Mouse (Mus musculus) MEL (cell line): ENCODE data around the gene Klf9. TPM values are rescaled to one million over a fixed set of nuclear protein-coding genes. Genes with fewer than 3 reads are reported as not detected.

Experiments used
- DNase-seq: peaks from one replicate; pipeline ENCODE4 v3.0.0; 2011; ENCODE audit warnings: low read depth, low spot score
- H3K27ac ChIP-seq: 2 replicates; pipeline ENCODE4 v1.5.1; 2012; ENCODE audit warnings: low read depth, mild to moderate bottlenecking, control low read depth, low read length, moderate library complexity; ENCODE audit not compliant: control insufficient read depth
- H3K27me3 ChIP-seq, 2 experiments: fragments of 150-350 bp in 1 of 2; sonication (generic) in 1 of 2; 2 replicates each; pipeline ENCODE4 v1.6.1; 2012; ENCODE audit warnings: low read length in 2 of 2, mild to moderate bottlenecking in 2 of 2, improper control_type of control experiment in 1 of 2, moderate library complexity in 1 of 2; ENCODE audit not compliant: insufficient read depth in 2 of 2, control insufficient read depth in 1 of 2
- H3K36me3 ChIP-seq, 2 experiments: 2 replicates each; pipeline ENCODE4 v1.6.1; 2012 to 2014; ENCODE audit warnings: low read length in 2 of 2, improper control_type of control experiment in 1 of 2, inconsistent platforms in 1 of 2, mild to moderate bottlenecking in 1 of 2; ENCODE audit not compliant: insufficient read depth in 2 of 2, control insufficient read depth in 1 of 2
- H3K4me1 ChIP-seq, 2 experiments: fragments of 150-350 bp in 1 of 2; sonication (generic) in 1 of 2; 2 replicates each; pipeline ENCODE4 v1.6.1; 2012; ENCODE audit warnings: low read length in 2 of 2, improper control_type of control experiment in 1 of 2, mild to moderate bottlenecking in 1 of 2; ENCODE audit not compliant: insufficient read depth in 2 of 2, control insufficient read depth in 1 of 2
- H3K4me3 ChIP-seq, 2 experiments: fragments of 150-350 bp in 1 of 2; sonication (generic) in 1 of 2; 2 replicates each; pipeline ENCODE4 v1.5.1; 2012; ENCODE audit warnings: low read depth in 2 of 2, low read length in 2 of 2, mild to moderate bottlenecking in 2 of 2, moderate library complexity in 2 of 2, control low read depth in 1 of 2, improper control_type of control experiment in 1 of 2; ENCODE audit not compliant: control insufficient read depth in 1 of 2, insufficient read depth in 1 of 2
- H3K79me2 ChIP-seq: 2 replicates; pipeline ENCODE4 v1.6.1; 2012; ENCODE audit warnings: mild to moderate bottlenecking, low read length, moderate library complexity; ENCODE audit not compliant: control insufficient read depth, poor library complexity, insufficient read depth
- H3K9ac ChIP-seq: 2 replicates; pipeline ENCODE4 v1.6.1; 2012; ENCODE audit warnings: low read depth, mild to moderate bottlenecking, control low read depth, low read length, moderate library complexity; ENCODE audit not compliant: control insufficient read depth, poor library complexity, severe bottlenecking
- H3K9me3 ChIP-seq: fragments of 150-350 bp; sonication (generic); replicated peaks from 2 replicates; pipeline ENCODE4 v1.6.1; 2012; ENCODE audit warnings: mild to moderate bottlenecking, low read length, improper control_type of control experiment, moderate library complexity; ENCODE audit not compliant: insufficient read depth
- BHLHE40 ChIP-seq: IDR thresholded peaks from 2 replicates; pipeline ENCODE4 v1.6.1; 2012; ENCODE audit warnings: low read depth, mild to moderate bottlenecking, inconsistent platforms, low read length, improper control_type of control experiment, borderline replicate concordance
- CHD2 ChIP-seq: IDR thresholded peaks from 2 replicates; pipeline ENCODE4 v1.6.1; 2011; ENCODE audit warnings: low read length, improper control_type of control experiment
- CTCF ChIP-seq, 3 experiments: IDR thresholded peaks in 2 of 3; conservative IDR thresholded peaks in 1 of 3; 2 replicates each; pipeline ENCODE4 v1.5.1; 2011 to 2012; ENCODE audit warnings: low read length in 3 of 3, low read depth in 2 of 3, mild to moderate bottlenecking in 2 of 3, improper control_type of control experiment in 1 of 3, inconsistent platforms in 1 of 3, mixed read lengths in 1 of 3, moderate library complexity in 1 of 3; ENCODE audit not compliant: control insufficient read depth in 1 of 3, insufficient read depth in 1 of 3, poor library complexity in 1 of 3, severe bottlenecking in 1 of 3
- E2F4 ChIP-seq: IDR thresholded peaks from 2 replicates; pipeline ENCODE4 v1.6.1; 2011; ENCODE audit warnings: low read depth, low read length, improper control_type of control experiment, borderline replicate concordance
- GATA1 ChIP-seq: IDR thresholded peaks from 2 replicates; pipeline ENCODE4 v1.6.1; 2011; ENCODE audit warnings: low read depth, low read length, improper control_type of control experiment
- HCFC1 ChIP-seq: IDR thresholded peaks from 2 replicates; pipeline ENCODE4 v1.6.1; 2012; ENCODE audit warnings: low read depth, mild to moderate bottlenecking, inconsistent platforms, low read length, improper control_type of control experiment, moderate library complexity
- KAT2A ChIP-seq: conservative IDR thresholded peaks from 2 replicates; pipeline ENCODE4 v1.6.1; 2012; ENCODE audit warnings: low read depth, low read length, improper control_type of control experiment, inconsistent platforms
- MAZ ChIP-seq: IDR thresholded peaks from 2 replicates; pipeline ENCODE4 v1.6.1; 2012; ENCODE audit warnings: low read depth, mild to moderate bottlenecking, inconsistent platforms, low read length, improper control_type of control experiment
- MYB ChIP-seq: IDR thresholded peaks from 2 replicates; pipeline ENCODE4 v1.6.1; 2011; ENCODE audit warnings: mild to moderate bottlenecking, low read depth, low read length, improper control_type of control experiment
- NELFE ChIP-seq: IDR thresholded peaks from 2 replicates; pipeline ENCODE4 v1.6.1; 2011; ENCODE audit warnings: low read depth, low read length, improper control_type of control experiment
- POLR2A ChIP-seq, 2 experiments: IDR thresholded peaks; 2 replicates each; pipeline ENCODE4 v1.6.1; 2011 to 2012; ENCODE audit warnings: low read length in 2 of 2, mild to moderate bottlenecking in 2 of 2, control low read depth in 1 of 2, improper control_type of control experiment in 1 of 2, low read depth in 1 of 2, moderate library complexity in 1 of 2; ENCODE audit not compliant: control insufficient read depth in 1 of 2, insufficient read depth in 1 of 2, poor library complexity in 1 of 2
- POLR2AphosphoS2 ChIP-seq: IDR thresholded peaks from 2 replicates; pipeline ENCODE4 v1.6.1; 2011; ENCODE audit warnings: low read length, improper control_type of control experiment
- RAD21 ChIP-seq: IDR thresholded peaks from 2 replicates; pipeline ENCODE4 v1.6.1; 2011; ENCODE audit warnings: mild to moderate bottlenecking, low read depth, low read length, improper control_type of control experiment
- SMC3 ChIP-seq: IDR thresholded peaks from 2 replicates; pipeline ENCODE4 v1.6.1; 2011; ENCODE audit warnings: low read depth, low read length, improper control_type of control experiment
- TAL1 ChIP-seq: IDR thresholded peaks from 2 replicates; pipeline ENCODE4 v1.6.1; 2012; ENCODE audit warnings: mild to moderate bottlenecking, inconsistent platforms, low read length, moderate library complexity, mixed read lengths
- TCF12 ChIP-seq: IDR thresholded peaks from 2 replicates; pipeline ENCODE4 v1.6.1; 2014; ENCODE audit warnings: low read depth, mild to moderate bottlenecking, inconsistent platforms, low read length, improper control_type of control experiment, moderate library complexity
- USF2 ChIP-seq, 2 experiments: IDR thresholded peaks; 2 replicates each; pipeline ENCODE4 v1.6.1; 2011 to 2012; ENCODE audit warnings: improper control_type of control experiment in 2 of 2, low read length in 2 of 2, borderline replicate concordance in 1 of 2, inconsistent platforms in 1 of 2, low read depth in 1 of 2, mild to moderate bottlenecking in 1 of 2; ENCODE audit not compliant: insufficient read depth in 1 of 2
- ZC3H11A ChIP-seq: IDR thresholded peaks from 2 replicates; pipeline ENCODE4 v1.6.1; 2012; ENCODE audit warnings: low read depth, mild to moderate bottlenecking, inconsistent platforms, low read length, improper control_type of control experiment
- ZNF384 ChIP-seq: IDR thresholded peaks from 2 replicates; pipeline ENCODE4 v1.6.1; 2012; ENCODE audit warnings: low read depth, mild to moderate bottlenecking, inconsistent platforms, low read length, improper control_type of control experiment
- polyA plus RNA-seq, 2 experiments: library from polyadenylated mRNA; stranded (reverse) in 1 of 2; unstranded in 1 of 2; fragments of >175 nt in 1 of 2; fragments of >200 nt in 1 of 2; gene quantifications; 2 replicates each; pipeline versions ENCODE4 v1.2.1 to v1.2.4; 2012; ENCODE audit warnings: low replicate concordance in 2 of 2, low read depth in 1 of 2; ENCODE audit not compliant: insufficient read length in 2 of 2, insufficient read depth in 1 of 2, missing spikeins in 1 of 2
- total RNA-seq: library from RNA; depleted of rRNA; stranded (reverse); fragments of 300-350 nt; gene quantifications from 2 replicates; pipeline ENCODE4 v1.2.3, GENCODE M21; 2012

Gene Klf9
- total and polyA plus RNA-seq, 3 experiments = 0.01 TPM; not detected in 2

DNA sequence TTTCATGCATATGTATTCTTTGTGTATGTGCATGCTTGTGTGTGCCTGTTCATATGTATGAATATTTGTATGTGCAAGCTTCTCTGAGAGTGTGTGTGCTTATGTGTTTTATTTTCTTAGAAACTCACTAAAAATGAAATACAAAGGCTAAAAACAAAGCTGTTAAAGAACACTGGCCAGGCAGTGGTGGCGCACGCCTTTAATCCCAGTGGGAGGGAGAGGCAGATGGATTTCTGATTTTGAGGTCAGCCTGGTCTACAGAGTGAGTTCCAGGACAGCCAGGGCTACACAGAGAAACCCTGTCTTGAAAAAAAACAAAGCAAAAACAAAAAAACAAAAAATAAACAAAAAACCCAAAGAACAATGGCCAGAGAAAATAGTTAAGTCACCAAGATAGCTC is 30.1 kb downstream of the Klf9 start:
- Histone ChIP-seq H3K4me1 (no peaks in the 10 kb centered on the region), H3K27ac (no peak overlapping the region), H3K79me2 (no peaks in the 10 kb centered on the region), H3K27me3 (no peaks in the 10 kb centered on the region), H3K9me3 (no peaks in the 10 kb centered on the region), H3K4me3 (no peak overlapping the region), H3K9ac (no peak overlapping the region), H3K36me3 (no peaks in the 10 kb centered on the region)
- no peak for DNase-seq
- TF ChIP-seq ZNF384 (no peak), E2F4 (no peak), POLR2AphosphoS2 (no peak), USF2 (IDR thresholded peaks at IDR 0.05; ENCODE audit: borderline replicate concordance in 1 of 2, insufficient read depth in 1 of 2, low read depth in 1 of 2, low read length in 2 of 2) (no peak), TAL1 (no peak), MYB (no peak), TCF12 (no peak), ZC3H11A (no peak), POLR2A (IDR thresholded peaks at IDR 0.05; ENCODE audit: control insufficient read depth in 1 of 2, insufficient read depth in 1 of 2, low read depth in 1 of 2, low read length in 2 of 2, poor library complexity in 1 of 2) (no peak), CHD2 (no peak), HCFC1 (no peak), RAD21 (no peak), NELFE (no peak), SMC3 (no peak), KAT2A (no peak)

GRCm38 (mm10) chr19:23175090-23175489 is 34.1 kb downstream of the Klf9 start:
- H3K27ac ChIP-seq = no peak overlapping the region
- no peaks in the 10 kb centered on the region for H3K9me3 ChIP-seq
- H3K79me2 ChIP-seq = no peaks in the 10 kb centered on the region
- H3K4me3 ChIP-seq = no peak overlapping the region
- no peaks in the 10 kb centered on the region for H3K4me1 ChIP-seq
- no peaks in the 10 kb centered on the region for H3K36me3 ChIP-seq
- H3K27me3 ChIP-seq = no peaks in the 10 kb centered on the region
- no peak overlapping the region for H3K9ac ChIP-seq
- no peak for DNase-seq
- no peak for TF ChIP-seq GATA1
- no peak for TF ChIP-seq BHLHE40
- no peak for TF ChIP-seq MAZ
- no peak for TF ChIP-seq E2F4
- TF ChIP-seq MYB = no peak
- TF ChIP-seq CTCF (IDR thresholded peaks at IDR 0.05 in 2 of 3, conservative IDR thresholded peaks at IDR 0.05 in 1 of 3; ENCODE audit: control insufficient read depth in 1 of 3, insufficient read depth in 1 of 3, low read depth in 2 of 3, low read length in 3 of 3, poor library complexity in 1 of 3, severe bottlenecking in 1 of 3) = no peak
